9 mouse cellular contexts compared by ENCODE assay signal in the genomic region with DNA sequence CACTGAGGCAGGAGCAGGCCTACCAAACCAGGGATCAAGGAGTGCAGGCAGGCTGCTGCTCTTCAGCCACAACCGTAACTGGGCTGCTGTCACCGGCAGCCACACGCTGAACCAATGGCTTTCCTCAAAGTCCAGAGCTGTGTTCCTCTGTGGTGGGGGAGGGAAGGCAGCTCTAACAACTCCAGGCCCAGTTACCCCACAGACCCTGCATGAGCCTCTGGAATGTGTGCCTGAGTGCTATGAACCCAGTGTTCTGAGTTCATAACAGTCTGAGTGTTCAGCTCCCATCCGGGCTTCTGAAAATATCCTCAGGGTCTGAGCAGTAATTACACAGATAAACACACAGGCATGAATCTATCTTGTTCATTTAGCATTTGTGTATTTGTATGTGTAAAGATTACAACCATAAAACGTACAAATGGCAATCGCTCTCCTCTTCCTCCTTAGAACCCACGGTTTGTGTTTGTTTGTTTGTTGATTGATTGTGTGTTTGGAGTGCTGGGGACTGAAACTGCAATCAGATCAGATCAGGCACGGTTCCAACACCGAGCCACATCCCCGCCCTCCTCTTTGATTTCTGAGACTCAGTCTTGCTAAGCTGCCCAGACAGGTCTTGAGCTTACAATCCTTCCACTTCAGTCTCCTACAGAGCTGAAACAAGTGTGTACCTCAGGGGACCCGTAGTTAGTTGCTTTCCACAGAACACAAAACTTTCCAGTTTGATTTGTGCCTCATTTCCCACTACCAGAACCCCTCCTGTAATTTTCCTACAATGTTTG. TPM values are rescaled to one million over a fixed set of nuclear protein-coding genes. Genes with fewer than 3 reads are reported as not detected.
DNase-seq lines count a peak whose midpoint lies in the region; ATAC-seq and TF ChIP-seq lines count a peak whose summit lies in the region.
"Had no signal": no experiment of that assay in that cellular context is flagged by ENCODE, and none has a peak within 500 bp of the region (broad histone marks: within the 10 kb centered on the region; RNA-seq: fewer than 3 reads in every experiment).

No protein-coding gene starts in this region.

- no peak for TF ChIP-seq CTCF in brain, embryonic 14.5 days (IDR thresholded peaks at IDR 0.05; ENCODE audit: borderline replicate concordance, extremely low read depth, insufficient read depth, insufficient read length)

- no peak overlapping the region for H3K4me3 ChIP-seq in kidney, embryonic 14.5 days (ENCODE audit: low read length)
- H3K4me3 ChIP-seq in limb, embryonic 15.5 days, result no peak overlapping the region

- TF ChIP-seq POLR2A in brain, embryonic 14.5 days (IDR thresholded peaks at IDR 0.05; ENCODE audit: borderline replicate concordance, extremely low read depth, insufficient read depth, insufficient read length, poor library complexity, severe bottlenecking), result no peak

- ATAC-seq in kidney, embryonic 14.5 days (ENCODE audit: low FRiP score, low TSS enrichment), result peak; percentile 48
- ATAC-seq in limb, embryonic 15.5 days (ENCODE audit: insufficient number of reproducible peaks, low FRiP score, low TSS enrichment, low read depth), result no peak

- H3K4me2 ChIP-seq in kidney, embryonic 14.5 days (replicated peaks; ENCODE audit: low read depth, low read length), result no peak overlapping the region
- H3K4me2 ChIP-seq in limb, embryonic 15.5 days, result 0 out of 2 replicates have a peak overlapping the region, but pooled peaks have one; percentile 61

- intact Hi-C loops in left cerebral cortex, postnatal 14 days (cut with DNase I), result loop anchor here (5.0 to 10.0 kb wide), 2 partner anchors 49 to 132 kb away; a partner anchor contains a TSS

- H3K9me3 ChIP-seq in kidney, embryonic 14.5 days (ENCODE audit: control insufficient read depth, low read length), result no peaks in the 10 kb centered on the region
- no peaks in the 10 kb centered on the region for H3K9me3 ChIP-seq in limb, embryonic 15.5 days
- H3K9me3 ChIP-seq: forebrain, embryonic 12.5 days had no signal

- WGBS in kidney, embryonic 14.5 days, result 34% methylated on average over 11 of the region's 11 CpGs
- 26% methylated on average over 11 of the region's 11 CpGs for WGBS in limb, embryonic 15.5 days

- H3K27ac ChIP-seq in kidney, embryonic 14.5 days (ENCODE audit: low read depth, low read length), result peak overlapping the region; percentile 47; the same call in 1 of the 2 replicates
- H3K27ac ChIP-seq in limb, embryonic 15.5 days, result peak overlapping the region; percentile 52
- H3K27ac ChIP-seq: forebrain, embryonic 12.5 days had no signal

- DNase-seq in kidney, adult 8-10 months, result no peak
- DNase-seq in brain, embryonic 14.5 days (ENCODE audit: low read depth), result peak; percentile 19
- DNase-seq in embryo, embryonic 9.5 days (ENCODE audit: extremely low spot score), result peak; percentile 31
- no peak for DNase-seq in left cerebral cortex, postnatal 14 days (ENCODE audit: low spot score in 2 of 2)
- DNase-seq in B cell, adult 2 months, result no peak
- DNase-seq: thymus, postnatal 14 days had no signal

- H3K27me3 ChIP-seq in kidney, embryonic 14.5 days (ENCODE audit: control insufficient read depth, insufficient read depth, low read length), result no peaks in the 10 kb centered on the region
- H3K27me3 ChIP-seq in limb, embryonic 15.5 days, result no peaks in the 10 kb centered on the region
- H3K27me3 ChIP-seq: forebrain, embryonic 12.5 days had no signal

- no peaks in the 10 kb centered on the region for H3K36me3 ChIP-seq in kidney, embryonic 14.5 days (ENCODE audit: control insufficient read depth, insufficient read depth, low read length)
- H3K36me3 ChIP-seq in limb, embryonic 15.5 days, result no peaks in the 10 kb centered on the region
- H3K36me3 ChIP-seq: forebrain, embryonic 12.5 days had no signal

- no peak overlapping the region for H3K9ac ChIP-seq in kidney, embryonic 14.5 days (ENCODE audit: low read depth, low read length)
- no peak overlapping the region for H3K9ac ChIP-seq in limb, embryonic 15.5 days
- H3K9ac ChIP-seq: forebrain, embryonic 12.5 days had no signal

- H3K4me1 ChIP-seq in kidney, embryonic 14.5 days (ENCODE audit: control insufficient read depth, insufficient read depth, low read length), result peaks cover 19% of the 10 kb centered on the region
- peaks cover 16% of the 10 kb centered on the region for H3K4me1 ChIP-seq in limb, embryonic 15.5 days

RNA-seq across cellular contexts. Expression of a gene that starts 52.0 kb away (rescaled TPM):
- 35.2 and 46.4 TPM in 2 replicates for polyA plus RNA-seq in kidney, embryonic 14.5 days (2014; fragmentation: Nextera tagmentation; extraction: Ambion mirVana)
- 23.1 and 24.8 TPM in 2 replicates for polyA plus RNA-seq in brain, embryonic 14.5 days (2012; rRNA removed)
- polyA plus RNA-seq in limb, embryonic 15.5 days (2015; fragmentation: Nextera tagmentation; extraction: Ambion mirVana), result 15.4 and 18.1 TPM in 2 replicates
- 10 to 100 TPM; 43.2 to 47.3 TPM for total RNA-seq in left cerebral cortex, postnatal 14 days (2021)

Comparison
In these comparisons a context has a peak if more than half of its experiments do, and no peak if none do; other contexts are left out.
1. DNase-seq: peak in brain, embryonic 14.5 days (single experiment) and embryo, embryonic 9.5 days (single experiment); none in kidney, adult 8-10 months (0 of 2), left cerebral cortex, postnatal 14 days (0 of 2) and B cell, adult 2 months (0 of 2).